Mouse (Mus musculus) MEL (cell line): Measurements from ENCODE around the gene Wdr93.

Experiments
- EP300 ChIP-seq, 2 experiments: IDR thresholded peaks; 2 replicates each; pipeline ENCODE4 v1.6.1; 2011; ENCODE audit warnings: improper control_type of control experiment in 2 of 2, low read length in 2 of 2, low read depth in 1 of 2, mild to moderate bottlenecking in 1 of 2
- RAD21 ChIP-seq: IDR thresholded peaks from 2 replicates; pipeline ENCODE4 v1.6.1; 2011; ENCODE audit warnings: mild to moderate bottlenecking, low read depth, low read length, improper control_type of control experiment
- SIN3A ChIP-seq: IDR thresholded peaks from 2 replicates; pipeline ENCODE4 v1.6.1; 2012; ENCODE audit warnings: low read length, improper control_type of control experiment, inconsistent platforms

DNA sequence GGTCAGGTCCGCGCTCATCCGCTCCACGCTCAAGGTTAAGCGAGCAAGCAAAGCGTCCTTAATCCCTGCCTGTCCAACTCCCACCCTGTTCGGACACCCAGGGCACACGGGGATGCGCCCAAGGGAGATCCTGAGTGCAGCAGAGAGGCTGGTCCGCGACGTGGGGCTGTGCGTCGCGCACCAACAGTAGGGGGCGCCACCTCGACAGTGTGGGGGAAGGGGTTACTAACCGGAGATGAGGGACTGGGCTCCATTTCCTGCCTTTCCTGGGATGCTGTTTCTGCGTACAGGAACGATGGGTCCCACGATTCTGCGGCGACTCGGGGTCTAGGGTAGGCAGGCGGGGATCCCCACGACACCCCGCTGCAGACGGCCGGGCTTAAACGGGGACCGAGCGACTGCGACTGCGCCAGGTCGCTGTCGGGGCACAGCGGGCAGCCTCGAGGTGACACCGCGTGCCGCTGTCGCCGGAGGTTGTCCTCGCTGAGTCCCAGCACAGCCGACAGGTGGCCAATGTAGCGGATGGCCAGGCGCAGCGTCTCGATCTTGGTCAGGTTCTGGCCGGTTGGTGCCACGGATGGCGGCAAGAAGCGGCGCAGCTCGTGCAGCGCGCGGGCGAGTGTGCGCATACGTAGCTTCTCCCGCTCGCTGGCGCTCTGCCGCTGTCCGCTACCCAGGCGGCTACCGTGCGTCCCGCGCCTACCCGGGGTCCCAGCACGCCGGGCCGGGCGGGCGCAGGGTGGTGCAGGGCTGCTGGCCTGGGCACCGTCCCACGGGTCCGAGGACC is 49.9 kb downstream of the Wdr93 start:
- TF ChIP-seq EP300 (IDR thresholded peaks at IDR 0.05; ENCODE audit: low read depth in 1 of 2, low read length in 2 of 2) (no peak), RAD21 (peak; percentile 3), SIN3A (no peak)
